Mouse (Mus musculus): ENCODE results near the gene Tmem235. TPM values are rescaled to one million over a fixed set of nuclear protein-coding genes. Genes with fewer than 3 reads are reported as not detected.
A peak's percentile ranks its signal among the peaks of the same experiment; 100 is the strongest.

Gene Tmem235
- total RNA-seq, 2 experiments from 2014 or later = not detected

GRCm38 (mm10) chr11:117890519-117891282, 30.1 kb downstream of the Tmem235 start:
- no peak for DNase-seq (ENCODE audit: low spot score in 2 of 2)

GRCm38 (mm10) chr11:117891581-117892175, 31.1 kb downstream of the Tmem235 start:
- DNase-seq (ENCODE audit: low spot score in 2 of 2) = no peak

DNA sequence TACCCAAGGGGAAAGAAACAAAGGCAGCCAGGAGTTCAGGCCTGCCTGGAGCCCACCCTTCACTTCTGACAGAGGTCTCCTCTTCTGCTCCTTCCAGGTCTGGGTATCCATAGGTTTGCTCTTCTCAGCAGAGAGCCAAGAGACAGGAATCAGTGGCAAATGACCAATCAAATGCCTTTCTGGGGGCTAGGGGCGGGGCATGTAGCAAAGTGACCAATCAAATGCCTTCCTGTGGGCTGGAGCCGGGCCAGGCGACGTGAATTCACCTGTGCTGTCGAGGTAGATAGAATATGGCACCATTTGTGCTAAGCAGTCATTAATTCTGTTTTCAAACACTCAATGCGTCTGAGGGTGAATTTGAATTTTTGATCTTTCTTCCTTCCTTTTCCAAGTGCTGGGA, 31.6 kb downstream of the Tmem235 start:
- DNase-seq (ENCODE audit: low spot score in 2 of 2) = no peak

- no peak for DNase-seq (ENCODE audit: low spot score in 2 of 2)
These were observed 34.1 kb downstream of the Tmem235 start for GRCm38 (mm10) chr11:117894676-117895075.

DNA sequence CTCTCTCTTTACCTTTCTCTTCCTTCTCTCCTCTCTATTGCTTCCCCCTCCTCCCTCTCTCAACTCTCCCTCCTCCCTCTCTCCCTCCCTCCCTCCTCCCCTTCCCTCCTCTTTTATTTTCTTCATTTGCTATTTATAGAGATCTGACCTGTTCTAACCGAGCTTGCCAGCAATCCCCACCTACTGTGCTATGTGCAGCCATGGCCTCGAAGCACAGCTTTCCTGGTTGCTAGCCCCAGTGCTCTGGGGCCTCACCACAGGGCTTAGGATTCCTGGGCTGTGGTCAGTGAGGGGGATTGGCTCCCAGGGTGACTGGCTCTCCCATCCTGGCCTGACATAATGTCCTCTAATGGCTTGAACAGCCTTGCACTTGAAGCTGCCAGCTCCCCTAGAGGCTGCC, 36.0 kb downstream of the Tmem235 start:
- DNase-seq (ENCODE audit: low spot score in 2 of 2) = no peak

DNA sequence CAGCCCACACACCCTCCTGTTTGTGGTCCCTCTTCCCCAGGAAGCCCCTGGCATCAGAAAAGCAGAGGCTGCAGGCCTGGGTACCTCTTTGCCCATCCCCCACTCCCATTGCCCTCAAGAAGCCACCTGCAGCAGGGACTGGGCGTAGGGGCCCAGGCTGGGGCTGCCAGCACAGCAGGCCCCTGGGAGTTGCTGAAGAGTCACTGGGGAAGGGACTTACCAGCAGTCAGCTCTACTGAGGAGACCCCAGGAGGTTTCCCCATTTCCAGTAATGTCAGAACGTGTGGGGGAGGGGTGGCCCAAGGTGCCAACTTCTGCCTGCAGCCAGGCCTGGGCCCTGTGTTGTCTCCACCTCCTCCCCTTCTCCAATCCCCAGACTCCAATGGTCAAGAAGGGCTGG, 41.7 kb downstream of the Tmem235 start:
- DNase-seq (ENCODE audit: low spot score in 2 of 2) = no peak

GRCm38 (mm10) chr11:117904442-117904841, 43.9 kb downstream of the Tmem235 start:
- DNase-seq (ENCODE audit: low spot score in 2 of 2) = no peak

DNA sequence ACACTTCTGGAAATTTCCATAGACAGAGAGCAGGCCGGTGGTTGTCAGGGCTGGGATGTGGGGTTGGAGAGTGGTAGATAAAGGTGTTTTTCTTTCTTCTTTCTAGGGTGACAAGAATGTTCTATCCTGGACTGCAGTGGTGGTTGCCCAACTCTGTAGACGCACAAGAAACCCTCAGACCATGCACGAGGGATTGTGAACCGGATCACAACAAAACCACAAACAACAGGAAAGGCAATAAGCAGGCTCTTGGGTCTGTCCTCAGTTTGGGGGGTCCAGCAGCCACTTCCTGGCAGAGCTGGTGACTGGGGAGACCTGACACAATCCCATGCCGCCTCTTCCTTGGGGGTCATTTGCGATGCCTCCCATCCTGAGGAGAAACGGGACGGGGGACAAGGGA, 48.8 kb downstream of the Tmem235 start:
- DNase-seq (ENCODE audit: low spot score in 2 of 2) = no peak

- DNase-seq (ENCODE audit: low spot score in 2 of 2) = peak; percentile 63 to 78
These were observed 52.3 kb downstream of the Tmem235 start for GRCm38 (mm10) chr11:117912684-117913352.

- no peak for DNase-seq (ENCODE audit: low spot score in 2 of 2)
These were observed 54.0 kb downstream of the Tmem235 start for GRCm38 (mm10) chr11:117914531-117914930.

Other genes starting within 250 kb of the Tmem235 start
- 10 to 100 TPM; 28.4 to 29.9 TPM for gene Tnrc6c, start 206.5 kb upstream of the Tmem235 start, total RNA-seq (2021)
- 1 to 10 TPM; 7.1 to 7.6 TPM for gene Tmc8, start 78.7 kb upstream of the Tmem235 start, total RNA-seq (2021)
- 10 to 100 TPM; 49.7 to 55.0 TPM for gene Tmc6, start 78.6 kb upstream of the Tmem235 start, total RNA-seq (2021)
- gene 6030468B19Rik, start 63.1 kb upstream of the Tmem235 start, total RNA-seq (2021) = 1 to 10 TPM in 1 of 2 experiments, under 1 TPM in 1; 0.87 to 1.7 TPM
- 1 to 10 TPM; 2.1 to 3.0 TPM for gene Gm20708, start 51.1 kb upstream of the Tmem235 start, total RNA-seq (2021)
- gene Syngr2, start 51.1 kb upstream of the Tmem235 start, total RNA-seq (2021) = 10 to 100 TPM; 81.3 to 86.8 TPM
- 10 to 100 TPM; 18.1 to 21.7 TPM for gene Afmid, start 34.8 kb upstream of the Tmem235 start, total RNA-seq (2021)
- gene Tk1, start 34.7 kb upstream of the Tmem235 start, total RNA-seq (2021) = 10 to 100 TPM; 78.3 to 82.1 TPM
- gene Birc5, start 11.5 kb upstream of the Tmem235 start, total RNA-seq (2021) = 10 to 100 TPM; 43.4 to 43.8 TPM
- gene Tha1, start 12.7 kb downstream of the Tmem235 start, total RNA-seq (2021) = 10 to 100 TPM; 15.1 to 15.6 TPM
- 10 to 100 TPM; 11.8 to 12.7 TPM for gene Socs3, start 109.3 kb downstream of the Tmem235 start, total RNA-seq (2021)
- 10 to 100 TPM; 39.1 to 40.4 TPM for gene Pgs1, start 125.5 kb downstream of the Tmem235 start, total RNA-seq (2021)

Data from adrenal gland, postnatal 4 days (tissue).